ENCODE assay signal across 18 mouse cellular contexts in the genomic region with DNA sequence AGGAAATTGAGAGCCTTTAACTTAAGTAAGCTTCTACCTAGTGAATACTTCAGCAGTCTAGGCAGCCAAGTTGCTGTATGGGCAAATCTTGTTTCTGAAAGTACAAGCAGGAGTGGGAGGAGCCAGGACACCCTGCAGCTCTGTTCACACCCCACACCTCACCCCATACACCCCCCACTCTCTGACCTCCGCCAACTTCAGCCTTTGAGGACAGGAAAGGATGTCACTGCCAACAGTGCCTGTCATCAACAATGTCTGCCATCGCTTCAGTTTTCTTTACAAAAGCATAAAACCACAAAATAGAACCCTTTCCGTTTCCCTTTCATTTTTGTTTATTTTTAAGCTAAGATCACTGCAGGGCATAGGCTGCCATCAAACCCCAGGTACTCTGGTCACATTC. TPM values are rescaled to one million over a fixed set of nuclear protein-coding genes. Genes with fewer than 3 reads are reported as not detected.
DNase-seq lines count a peak whose midpoint lies in the region; ATAC-seq and TF ChIP-seq lines count a peak whose summit lies in the region.
"Had no signal": no experiment of that assay in that cellular context is flagged by ENCODE, and none has a peak within 500 bp of the region (broad histone marks: within the 10 kb centered on the region; RNA-seq: fewer than 3 reads in every experiment).

No protein-coding gene starts in this region.

- TF ChIP-seq CTCF in forebrain, postnatal 0 days (IDR thresholded peaks at IDR 0.05; ENCODE audit: low read depth) = no peak

- H3K9me3 ChIP-seq in forebrain, postnatal 0 days (ENCODE audit: low read length) = no peaks in the 10 kb centered on the region
- no peaks in the 10 kb centered on the region for H3K9me3 ChIP-seq in midbrain, embryonic 14.5 days (ENCODE audit: control insufficient read depth, low read length)
- H3K9me3 ChIP-seq: embryonic facial prominence, embryonic 15.5 days; forebrain, embryonic 15.5 days; heart, embryonic 10.5 days; hindbrain, embryonic 10.5 days; intestine, embryonic 15.5 days; liver, embryonic 15.5 days had no signal

- H3K27me3 ChIP-seq in forebrain, postnatal 0 days (ENCODE audit: insufficient read depth, low read length) = no peaks in the 10 kb centered on the region
- H3K27me3 ChIP-seq in midbrain, embryonic 14.5 days (ENCODE audit: control insufficient read depth, insufficient read depth, low read length) = no peaks in the 10 kb centered on the region
- H3K27me3 ChIP-seq: embryonic facial prominence, embryonic 15.5 days; forebrain, embryonic 15.5 days; intestine, embryonic 15.5 days; liver, embryonic 15.5 days had no signal

- H3K4me1 ChIP-seq in forebrain, postnatal 0 days (ENCODE audit: insufficient read depth) = no peaks in the 10 kb centered on the region
- H3K4me1 ChIP-seq in midbrain, embryonic 14.5 days (ENCODE audit: control insufficient read depth, insufficient read depth, low read length) = no peaks in the 10 kb centered on the region
- H3K4me1 ChIP-seq: embryonic facial prominence, embryonic 15.5 days; forebrain, embryonic 15.5 days; hindbrain, embryonic 10.5 days; intestine, embryonic 15.5 days; liver, embryonic 15.5 days had no signal

- H3K27ac ChIP-seq in forebrain, postnatal 0 days (ENCODE audit: low read depth, low read length) = no peak overlapping the region
- H3K27ac ChIP-seq in midbrain, embryonic 14.5 days (replicated peaks; ENCODE audit: low read depth, low read length) = no peak overlapping the region
- H3K27ac ChIP-seq: embryonic facial prominence, embryonic 15.5 days; forebrain, embryonic 15.5 days; heart, embryonic 10.5 days; hindbrain, embryonic 10.5 days; intestine, embryonic 15.5 days; liver, embryonic 15.5 days had no signal

- H3K9ac ChIP-seq in forebrain, postnatal 0 days = no peak overlapping the region
- no peak overlapping the region for H3K9ac ChIP-seq in midbrain, embryonic 14.5 days (replicated peaks; ENCODE audit: low read length)
- H3K9ac ChIP-seq: embryonic facial prominence, embryonic 15.5 days; forebrain, embryonic 15.5 days; intestine, embryonic 15.5 days; liver, embryonic 15.5 days had no signal

- DNase-seq in B cell, adult 2 months = peak; percentile 62 to 69
- DNase-seq in CD4-positive, CD25-positive, alpha-beta regulatory T cell, adult 2 months (ENCODE audit: low read depth, low spot score) = peak; percentile 79
- DNase-seq in induced T-regulatory cell, adult 2 months (ENCODE audit: low read depth) = peak; percentile 82
- DNase-seq in thymus, postnatal 0 days (ENCODE audit: low spot score) = peak; percentile 69
- no peak for DNase-seq in heart, postnatal 25 days (ENCODE audit: low spot score)
- DNase-seq in forebrain, postnatal 0 days = no peak
- no peak for DNase-seq in midbrain, embryonic 14.5 days
- DNase-seq: cerebellum, postnatal 36 days; gastrocnemius, postnatal 10 days; kidney, postnatal 10 days; right cerebral cortex, adult 18-20 months had no signal

- intact Hi-C loops in heart, postnatal 25 days (cut with DNase I) = no loop called here

- 79% methylated on average over 3 of the region's 3 CpGs for WGBS in forebrain, postnatal 0 days
- WGBS in midbrain, embryonic 14.5 days = 89% methylated on average over 3 of the region's 3 CpGs

- no peak for ATAC-seq in forebrain, postnatal 0 days
- ATAC-seq in midbrain, embryonic 14.5 days (ENCODE audit: low FRiP score, low TSS enrichment) = no peak
- ATAC-seq: forebrain, embryonic 15.5 days; intestine, embryonic 15.5 days had no signal

- no peaks in the 10 kb centered on the region for H3K36me3 ChIP-seq in forebrain, postnatal 0 days (ENCODE audit: insufficient read depth)
- H3K36me3 ChIP-seq in midbrain, embryonic 14.5 days (ENCODE audit: control insufficient read depth, insufficient read depth, low read length) = 0 out of 2 replicates have a peak, but pooled peaks cover 7% of the 10 kb centered on the region
- H3K36me3 ChIP-seq: forebrain, embryonic 15.5 days had no signal

- no peak overlapping the region for H3K4me2 ChIP-seq in forebrain, postnatal 0 days (ENCODE audit: low read depth)
- no peak overlapping the region for H3K4me2 ChIP-seq in midbrain, embryonic 14.5 days (ENCODE audit: low read length)
- H3K4me2 ChIP-seq: embryonic facial prominence, embryonic 15.5 days; forebrain, embryonic 15.5 days; intestine, embryonic 15.5 days; liver, embryonic 15.5 days had no signal

- no peak overlapping the region for H3K4me3 ChIP-seq in forebrain, postnatal 0 days (ENCODE audit: low read depth, low read length)
- H3K4me3 ChIP-seq in midbrain, embryonic 14.5 days (replicated peaks; ENCODE audit: low read depth, low read length) = no peak overlapping the region
- H3K4me3 ChIP-seq: embryonic facial prominence, embryonic 15.5 days; forebrain, embryonic 15.5 days; heart, embryonic 10.5 days; hindbrain, embryonic 10.5 days; intestine, embryonic 15.5 days; liver, embryonic 15.5 days had no signal

RNA-seq across cellular contexts. Expression of a gene that starts 20.7 kb away (rescaled TPM):
- polyA plus RNA-seq in thymus, postnatal 0 days (2015; fragmentation: Nextera tagmentation; extraction: Ambion mirVana) = 0.53 and 0.91 TPM in 2 replicates
- total RNA-seq in heart, postnatal 25 days (2021) = 1 to 10 TPM; 6.4 to 9.9 TPM
- total RNA-seq in forebrain, postnatal 0 days (2014; rRNA removed) = 71.4 and 84.4 TPM in 2 replicates
- 39.6 and 61.9 TPM in 2 replicates for polyA plus RNA-seq in forebrain, postnatal 0 days (2015; fragmentation: Nextera tagmentation; extraction: Ambion mirVana)
- 32.4 and 38.4 TPM in 2 replicates for polyA plus RNA-seq in midbrain, embryonic 14.5 days (2014; fragmentation: Nextera tagmentation; extraction: Ambion mirVana)
- total RNA-seq: monocyte, adult 5-6 weeks had no signal

RNA-seq across cellular contexts. Expression of a gene that starts 44.4 kb away (rescaled TPM):
- polyA plus RNA-seq in thymus, postnatal 0 days (2015; fragmentation: Nextera tagmentation; extraction: Ambion mirVana) = 85.5 and 87.8 TPM in 2 replicates
- total RNA-seq in heart, postnatal 25 days (2021) = 1 to 10 TPM; 1.9 to 2.2 TPM
- total RNA-seq in forebrain, postnatal 0 days (2014; rRNA removed) = 10.1 and 11.9 TPM in 2 replicates
- 6.5 and 7.2 TPM in 2 replicates for polyA plus RNA-seq in forebrain, postnatal 0 days (2015; fragmentation: Nextera tagmentation; extraction: Ambion mirVana)
- polyA plus RNA-seq in midbrain, embryonic 14.5 days (2014; fragmentation: Nextera tagmentation; extraction: Ambion mirVana) = 8.4 and 19.7 TPM in 2 replicates

Comparison
In these comparisons a context has a peak if more than half of its experiments do, and no peak if none do; other contexts are left out.
1. DNase-seq: peak in B cell, adult 2 months (2 of 2), CD4-positive, CD25-positive, alpha-beta regulatory T cell, adult 2 months (single experiment), induced T-regulatory cell, adult 2 months (single experiment) and thymus, postnatal 0 days (single experiment); none in heart, postnatal 25 days (single experiment), forebrain, postnatal 0 days (single experiment) and midbrain, embryonic 14.5 days (single experiment).
2. RNA of a gene that starts 20.7 kb away (polyA plus RNA-seq): 39.6 to 61.9 TPM in forebrain, postnatal 0 days and 32.4 to 38.4 TPM in midbrain, embryonic 14.5 days; 0.53 to 0.91 TPM in thymus, postnatal 0 days; every median in the first group is over 10 times any median in the second.